Mouse (Mus musculus): Measurements from ENCODE around the gene Ptprd.

DNA sequence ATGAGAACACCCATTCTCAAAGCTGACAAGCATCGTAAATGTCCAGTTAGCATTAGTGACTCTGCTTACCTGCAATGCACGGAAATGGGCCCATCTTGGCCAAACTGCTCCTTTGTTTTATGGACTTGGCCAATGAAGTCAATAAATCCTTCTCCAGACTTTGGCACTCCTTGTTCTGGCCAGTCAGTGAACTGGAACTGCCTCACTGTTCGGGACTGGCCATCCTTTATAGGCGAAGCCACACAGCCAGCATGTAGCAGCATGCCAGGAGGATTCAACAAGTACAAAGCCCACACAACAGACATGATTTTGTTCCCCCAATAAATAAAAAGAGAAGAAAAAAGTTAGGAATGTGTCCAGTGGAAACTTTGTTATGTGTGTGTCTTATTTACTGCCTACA lies 2261.2 kb downstream of the Ptprd start:
- TF ChIP-seq CTCF (IDR thresholded peaks at IDR 0.05; ENCODE audit: low read depth) (no peak), EP300 (optimal IDR thresholded peaks at IDR 0.05) (no peak)

Measured in stomach, postnatal 0 days (tissue).